Mouse (Mus musculus) liver, postnatal 0 days (tissue): ENCODE results near the gene Il23a.

Source experiments
- CTCF ChIP-seq: sonication (generic); IDR thresholded peaks from 2 replicates; pipeline ENCODE4 v1.5.1; 2016; ENCODE audit warnings: antibody characterized with exemption, low read depth
- EP300 ChIP-seq: IDR thresholded peaks from 2 replicates; pipeline ENCODE4 v1.6.1; 2016; ENCODE audit warnings: antibody characterized with exemption, low read depth, mild to moderate bottlenecking

DNA sequence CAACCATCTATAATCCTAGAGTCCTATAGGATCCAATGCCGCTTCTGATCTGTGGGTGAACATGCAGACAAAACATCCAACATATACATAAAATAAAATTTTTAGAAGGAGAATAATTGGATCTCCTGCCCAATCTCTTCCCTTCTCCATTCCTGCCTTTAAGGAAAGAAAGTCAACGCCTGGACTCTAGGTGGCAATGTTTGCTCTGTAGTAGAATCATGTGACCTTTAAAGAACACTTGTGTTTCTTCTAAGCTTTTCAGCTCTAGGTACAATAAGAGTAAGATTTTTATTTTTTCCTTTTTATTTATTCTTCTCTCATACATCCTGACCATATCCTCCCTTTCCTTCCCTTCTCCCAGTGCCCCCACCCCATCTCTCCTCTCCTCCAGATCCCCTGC is 26.7 kb downstream of the Il23a start:
- peak; percentile 57 for TF ChIP-seq CTCF
- no peak for TF ChIP-seq EP300
